In genomic region chr5:107162319-107162718, GRCm38 (mm10) we compare ENCODE assay signal across 12 mouse cellular contexts.
"Had no signal": no experiment of that assay in that cellular context is flagged by ENCODE, and none has a peak within 500 bp of the region (broad histone marks: within the 10 kb centered on the region; RNA-seq: fewer than 3 reads in every experiment).

No protein-coding gene starts in this region.

- DNase-seq: kidney, adult 2 months; kidney, postnatal 25 days; lung, adult 2 months; right cerebral cortex, adult 18-20 months; thymus, postnatal 14 days had no signal

- H3K27ac ChIP-seq: left cerebral cortex, adult 2 months; liver, embryonic 15.5 days; midbrain, embryonic 12.5 days; stomach, postnatal 0 days had no signal

- H3K9ac ChIP-seq: liver, embryonic 15.5 days; midbrain, embryonic 12.5 days had no signal

- H3K4me1 ChIP-seq: megakaryocyte, embryonic 14.5 days had no signal

- H3K36me3 ChIP-seq: liver, embryonic 15.5 days; midbrain, embryonic 12.5 days had no signal

- H3K4me3 ChIP-seq: left cerebral cortex, adult 2 months; liver, embryonic 15.5 days; megakaryocyte, embryonic 14.5 days; midbrain, embryonic 12.5 days had no signal

- ATAC-seq: lung, postnatal 0 days had no signal

- H3K4me2 ChIP-seq: liver, embryonic 11.5 days; liver, embryonic 15.5 days; midbrain, embryonic 12.5 days had no signal

- H3K27me3 ChIP-seq: liver, embryonic 15.5 days had no signal

- H3K9me3 ChIP-seq: liver, embryonic 15.5 days; megakaryocyte, embryonic 14.5 days; midbrain, embryonic 12.5 days had no signal
